Mouse (Mus musculus) embryo, embryonic 11.5 days (tissue): Measurements from ENCODE around the gene Zic4.

ENCODE experiments used
- DNase-seq: peaks from one replicate; pipeline ENCODE4 v3.0.0-alpha.2; 2012; ENCODE audit warnings: low read depth, low spot score

Gene Zic4

DNA sequence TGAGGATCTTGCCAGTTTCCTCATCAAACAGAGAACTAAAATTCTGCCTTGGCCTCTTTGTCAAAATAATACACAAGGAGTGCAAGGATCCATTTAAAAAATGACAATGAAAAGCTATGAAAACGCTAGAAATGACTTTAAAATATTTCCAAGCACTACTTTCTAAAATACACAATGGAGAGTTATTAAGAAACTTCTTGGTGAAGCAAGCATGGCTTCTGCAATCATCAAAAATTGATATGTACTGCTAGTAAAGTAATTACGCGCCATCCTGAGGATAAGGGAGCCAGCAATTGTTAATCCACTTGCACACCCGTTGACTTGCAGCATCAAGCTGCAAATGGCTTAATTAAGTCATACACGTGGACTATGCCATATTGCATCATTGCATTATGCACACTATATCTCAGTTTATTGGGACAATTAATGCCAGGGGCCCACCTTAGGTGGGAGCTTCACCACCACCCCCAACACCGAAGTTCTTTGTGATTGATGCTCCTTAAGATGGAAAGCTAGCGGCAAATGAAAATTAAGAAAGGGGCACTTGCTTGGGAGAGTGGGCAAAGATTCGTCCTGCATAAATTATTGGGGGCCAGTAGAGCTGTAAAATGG, 38.4 kb downstream of the Zic4 start:
- DNase-seq: no peak

GRCm38 (mm10) chr9:91401471-91401870, 39.3 kb downstream of the Zic4 start:
- DNase-seq: no peak

GRCm38 (mm10) chr9:91404229-91404628, 42.0 kb downstream of the Zic4 start:
- DNase-seq: no peak

- DNase-seq: no peak
These were observed 42.9 kb downstream of the Zic4 start for GRCm38 (mm10) chr9:91404905-91405752.

DNA sequence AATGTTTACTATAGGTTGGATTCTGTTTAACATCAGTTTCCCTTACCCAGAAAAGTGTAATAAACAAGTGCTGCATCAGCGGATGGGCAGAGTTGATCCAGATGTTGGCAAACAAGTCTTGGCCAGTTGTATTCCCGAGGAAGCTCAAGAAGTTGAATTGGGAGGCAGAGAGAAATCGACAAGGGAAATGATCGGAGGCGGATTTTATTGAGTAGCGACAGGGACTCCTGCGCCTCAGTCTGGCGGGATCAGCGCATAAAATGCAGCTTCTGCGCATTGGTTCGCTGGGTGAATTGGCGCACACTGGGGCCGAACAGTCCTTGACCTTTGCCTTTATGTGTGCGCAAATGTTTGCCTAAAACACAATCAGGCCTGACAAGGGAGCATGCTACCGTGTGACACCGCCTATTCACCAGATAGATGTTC, 43.6 kb downstream of the Zic4 start:
- DNase-seq: no peak

DNA sequence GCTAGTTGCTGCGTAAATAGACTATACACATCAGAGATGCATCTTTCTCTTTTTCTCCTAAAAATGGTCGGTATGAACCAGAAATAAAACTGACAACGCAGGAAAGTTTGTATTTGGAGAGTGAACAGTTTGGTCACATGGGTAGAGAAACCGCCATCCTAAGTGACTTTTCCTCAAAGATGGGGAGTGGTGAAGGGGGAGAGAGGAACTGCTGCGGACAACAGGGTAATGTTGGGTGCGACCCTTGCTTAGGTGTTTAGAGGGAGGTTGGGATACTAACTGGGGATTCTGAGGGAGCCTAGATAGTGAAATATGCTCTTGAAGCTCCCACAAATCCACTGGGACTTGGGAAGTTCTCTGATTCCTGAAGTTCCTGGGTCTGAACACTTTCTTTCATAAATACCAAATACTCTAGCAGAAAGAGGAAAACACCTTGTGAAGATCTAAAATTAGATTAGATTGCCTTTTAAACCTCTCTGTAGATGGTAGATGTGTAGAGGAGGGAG, 44.1 kb downstream of the Zic4 start:
- no peak for DNase-seq

DNA sequence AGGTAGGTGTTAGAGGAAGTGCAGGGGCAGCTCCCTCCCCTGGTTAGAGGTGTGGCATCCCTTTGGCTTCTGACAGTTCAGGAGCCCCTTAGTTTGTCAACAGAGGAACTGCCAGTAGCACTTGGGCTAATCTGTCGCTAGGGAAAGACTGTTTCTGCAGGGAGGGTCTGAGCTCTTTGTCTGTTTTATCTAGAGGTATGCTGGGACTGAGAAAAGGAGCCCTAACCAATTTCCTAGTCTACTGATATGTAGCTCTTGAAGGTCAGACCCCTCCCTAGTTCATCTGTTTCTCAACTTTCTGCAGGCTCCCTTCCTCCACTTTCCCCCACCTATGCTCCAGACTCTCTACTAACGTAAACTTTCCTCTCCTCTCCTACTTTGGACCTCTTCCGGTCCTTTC, 47.6 kb downstream of the Zic4 start:
- no peak for DNase-seq

DNA sequence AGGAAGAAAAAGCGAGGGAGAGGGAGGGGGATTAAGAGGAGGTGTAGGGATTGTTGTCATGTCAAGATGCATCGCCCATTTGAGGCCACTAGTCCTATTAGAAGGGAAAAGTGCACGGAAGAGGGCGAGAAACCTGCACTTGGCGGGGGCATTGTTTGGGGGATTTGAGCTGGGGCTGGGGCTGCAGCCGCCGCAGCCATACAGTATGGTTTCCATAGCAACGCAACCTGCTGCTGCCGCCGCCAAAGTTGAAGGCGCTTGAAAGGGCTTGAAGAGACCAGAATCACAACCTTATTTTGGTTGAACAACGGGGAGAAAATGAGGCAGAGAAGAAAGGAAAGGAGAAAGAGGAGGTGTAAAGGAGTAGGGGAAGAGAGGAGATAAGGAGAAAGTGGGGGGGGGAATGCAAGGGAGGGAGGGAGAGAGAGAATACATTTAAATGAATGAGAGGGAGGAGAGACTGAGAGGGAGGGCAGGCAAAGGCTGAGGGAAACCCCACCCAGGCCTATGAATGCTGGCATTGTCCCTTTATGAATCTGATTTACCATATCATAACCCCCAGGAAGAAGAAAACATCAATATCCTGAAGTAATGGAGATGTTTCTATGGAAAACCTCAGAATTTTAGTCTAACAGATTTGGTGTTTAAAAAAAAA, 51.9 kb downstream of the Zic4 start:
- DNase-seq: no peak

DNA sequence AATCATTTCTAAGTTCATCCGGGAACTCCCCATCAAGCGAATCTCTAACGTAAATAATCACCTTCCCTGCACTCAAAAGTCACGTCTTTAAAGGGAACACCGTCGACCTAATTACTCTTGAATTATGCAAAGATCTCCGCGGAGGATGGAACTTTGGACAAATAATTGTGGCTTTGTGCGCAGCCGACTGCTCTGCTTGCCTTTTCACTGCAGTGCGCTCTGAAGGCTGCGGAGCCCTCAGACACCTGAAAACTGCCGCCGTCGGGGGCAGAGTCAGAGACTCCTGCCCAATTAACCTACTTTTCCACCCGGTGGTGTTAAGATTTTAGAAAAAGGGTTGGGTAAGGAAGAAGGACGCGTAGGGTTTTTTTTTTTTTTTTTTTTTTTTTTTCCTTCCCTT, 58.2 kb downstream of the Zic4 start:
- no peak for DNase-seq
